Mouse (Mus musculus) kidney, postnatal 25 days (tissue): ENCODE measurements at regions not wholly inside any gene's neighbourhood (a gene's known extent, or its start where the extent isn't known, plus 50 kb on each side); places are given as distances from the start of the nearest gene placed in this dataset.

ENCODE experiments used
- DNase-seq, 2 experiments: peaks; one replicate each; pipeline ENCODE4 v3.0.0; 2021; ENCODE audit warnings: mixed read lengths in 2 of 2

- no peak for DNase-seq
Observed at GRCm38 (mm10) chr1:111699030-111699732, 165.5 kb downstream of the Dsel start.

GRCm38 (mm10) chr1:111660950-111661349 lies 203.8 kb downstream of the Dsel start:
- DNase-seq, result no peak

GRCm38 (mm10) chr1:111660099-111660670 lies 204.5 kb downstream of the Dsel start:
- DNase-seq, result peak in 1 of 2 experiments; percentile 6

GRCm38 (mm10) chr1:111633860-111634460 lies 230.8 kb downstream of the Dsel start:
- no peak for DNase-seq
